Mouse (Mus musculus) intestine, embryonic 14.5 days (tissue): ENCODE measurements around the gene Cacna1s. TPM values are rescaled to one million over a fixed set of nuclear protein-coding genes. Genes with fewer than 3 reads are reported as not detected.

Source experiments
- ATAC-seq: fragments of 200-750 bp; cut with Nextera tagmentation; replicated peaks from 2 replicates; pipeline ENCODE4 v1.8.0; 2017; ENCODE audit warnings: low read depth, moderate number of reproducible peaks, moderate TSS enrichment, moderate library complexity; ENCODE audit not compliant: low FRiP score, low TSS enrichment
- DNase-seq: peaks from one replicate; pipeline ENCODE4 v3.0.0-alpha.2; 2018; ENCODE audit warnings: low spot score
- H3K27ac ChIP-seq: fragments of 300-500 bp; sonication (generic); 2 replicates; pipeline ENCODE4 v1.5.1; 2014; ENCODE audit warnings: low read depth, mild to moderate bottlenecking, control low read depth
- H3K27me3 ChIP-seq: fragments of 300-500 bp; sonication (generic); replicated peaks from 2 replicates; pipeline ENCODE4 v1.6.1; 2014; ENCODE audit warnings: low read length, control low read depth; ENCODE audit not compliant: control insufficient read depth, insufficient read depth
- H3K36me3 ChIP-seq: fragments of 300-500 bp; sonication (generic); 2 replicates; pipeline ENCODE4 v1.6.1; 2014; ENCODE audit warnings: low read length, control low read depth; ENCODE audit not compliant: control insufficient read depth, insufficient read depth
- H3K4me1 ChIP-seq: fragments of 300-500 bp; sonication (generic); replicated peaks from 2 replicates; pipeline ENCODE4 v1.6.1; 2014; ENCODE audit warnings: low read length, control low read depth, mixed read lengths; ENCODE audit not compliant: control insufficient read depth, insufficient read depth
- H3K4me2 ChIP-seq: fragments of 300-500 bp; sonication (generic); 2 replicates; pipeline ENCODE4 v1.6.1; 2014; ENCODE audit warnings: low read length
- H3K4me3 ChIP-seq: fragments of 300-500 bp; sonication (generic); 2 replicates; pipeline ENCODE4 v1.5.1; 2014; ENCODE audit warnings: low read depth, low read length, control low read depth, mixed read lengths
- H3K9ac ChIP-seq: fragments of 300-500 bp; sonication (generic); 2 replicates; pipeline ENCODE4 v1.6.1; 2014; ENCODE audit warnings: mild to moderate bottlenecking, low read length
- H3K9me3 ChIP-seq: fragments of 300-500 bp; sonication (generic); 2 replicates; pipeline ENCODE4 v1.6.1; 2016; ENCODE audit warnings: low read length, control low read depth; ENCODE audit not compliant: control insufficient read depth
- WGBS: fragments of 180-500 bp; shearing (Covaris S2); extraction: QIAGEN DNeasy Blood & Tissue Kit; methylation state at CpG from one replicate; pipeline ENCODE4 v1.1.7; 2014; 5-methylcytosine and 5-hydroxymethylcytosine counted together
- polyA plus RNA-seq: library from polyadenylated mRNA; unstranded; fragments of >200 nt; fragmentation: Nextera tagmentation; extraction: Ambion mirVana; gene quantifications from 2 replicates; pipeline ENCODE4 v1.2.1, GENCODE M21; 2014

The Cacna1s gene
- polyA plus RNA-seq, 1 experiment from 2014 or later, result 0.08 TPM

GRCm38 (mm10) chr1:136127856-136128255, 75.3 kb downstream of the Cacna1s start:
- WGBS, result 49% methylated on average over 3 of the region's 3 CpGs
- Histone ChIP-seq H3K27me3 (no peaks in the 10 kb centered on the region), H3K4me2 (no peak overlapping the region), H3K36me3 (no peaks in the 10 kb centered on the region), H3K9me3 (no peaks in the 10 kb centered on the region), H3K4me1 (peaks cover 52% of the 10 kb centered on the region), H3K4me3 (no peak overlapping the region), H3K9ac (no peak overlapping the region), H3K27ac (peak overlapping the region; percentile 66)
- DNase-seq (no peak), ATAC-seq (no peak)

- Histone ChIP-seq H3K4me2 (no peak overlapping the region), H3K9ac (no peak overlapping the region), H3K36me3 (no peaks in the 10 kb centered on the region), H3K4me1 (peaks cover 58% of the 10 kb centered on the region), H3K27ac (peak overlapping the region; percentile 66), H3K9me3 (no peaks in the 10 kb centered on the region), H3K4me3 (no peak overlapping the region), H3K27me3 (no peaks in the 10 kb centered on the region)
- no peak for ATAC-seq
- no peak for DNase-seq
- WGBS, result 25% methylated on average over 5 of the region's 5 CpGs
Measured at GRCm38 (mm10) chr1:136128416-136128815, 75.9 kb downstream of the Cacna1s start.

- DNase-seq, result no peak
- Histone ChIP-seq H3K27ac (peak overlapping the region; percentile 66), H3K9me3 (no peaks in the 10 kb centered on the region), H3K27me3 (no peaks in the 10 kb centered on the region), H3K9ac (no peak overlapping the region), H3K4me1 (peaks cover 64% of the 10 kb centered on the region), H3K36me3 (no peaks in the 10 kb centered on the region), H3K4me3 (no peak overlapping the region), H3K4me2 (no peak overlapping the region)
- ATAC-seq, result no peak
- WGBS, result 23% methylated on average over 4 of the region's 4 CpGs
Measured at GRCm38 (mm10) chr1:136128944-136129589, 76.5 kb downstream of the Cacna1s start.

GRCm38 (mm10) chr1:136130107-136130506, 77.6 kb downstream of the Cacna1s start:
- H3K4me1 ChIP-seq, result peaks cover 73% of the 10 kb centered on the region
- no peak for ATAC-seq
- no peak for DNase-seq
- no peaks in the 10 kb centered on the region for H3K9me3 ChIP-seq
- H3K36me3 ChIP-seq, result no peaks in the 10 kb centered on the region
- WGBS, result 25% methylated on average over 3 of the region's 3 CpGs
- H3K4me3 ChIP-seq, result no peak overlapping the region
- no peaks in the 10 kb centered on the region for H3K27me3 ChIP-seq
- no peak overlapping the region for H3K9ac ChIP-seq
- peak overlapping the region; percentile 53 for H3K4me2 ChIP-seq
- no peak overlapping the region; the same call in 1 of the 2 replicates for H3K27ac ChIP-seq

GRCm38 (mm10) chr1:136130951-136131558, 78.5 kb downstream of the Cacna1s start, which contains the start of gene Kif21b:
TSS of gene Kif21b (plus strand) at chr1:136131389.
- Histone ChIP-seq H3K9ac (peak within 1 kb of the TSS; percentile 70), H3K4me2 (peak within 1 kb of the TSS; percentile 53), H3K9me3 (no peaks in the 10 kb centered on the region), H3K4me3 (peak within 1 kb of the TSS; percentile 83), H3K4me1 (peaks cover 81% of the 10 kb centered on the region), H3K27ac (0 out of 2 replicates have a peak within 1 kb of the TSS, but pooled peaks have one; percentile 58), H3K36me3 (no peaks in the 10 kb centered on the region), H3K27me3 (no peaks in the 10 kb centered on the region)
- 2% methylated on average over 42 of the region's 42 CpGs for WGBS
- ATAC-seq (peak; percentile 82), DNase-seq (peak; percentile 92)

- H3K4me2 ChIP-seq, result peak overlapping the region; percentile 53
- 0 out of 2 replicates have a peak overlapping the region, but pooled peaks have one; percentile 58 for H3K27ac ChIP-seq
- no peaks in the 10 kb centered on the region for H3K27me3 ChIP-seq
- DNase-seq (peak; percentile 87), ATAC-seq (peak; percentile 28)
- peak overlapping the region; percentile 70 for H3K9ac ChIP-seq
- H3K9me3 ChIP-seq, result no peaks in the 10 kb centered on the region
- peaks cover 83% of the 10 kb centered on the region for H3K4me1 ChIP-seq
- WGBS, result under 1% methylated on average over 43 of the region's 43 CpGs
- H3K4me3 ChIP-seq, result peak overlapping the region; percentile 83
- H3K36me3 ChIP-seq, result no peaks in the 10 kb centered on the region
Measured at GRCm38 (mm10) chr1:136131603-136132291, 79.2 kb downstream of the Cacna1s start.

- Histone ChIP-seq H3K9me3 (no peaks in the 10 kb centered on the region), H3K4me2 (peak overlapping the region; percentile 53), H3K4me1 (peaks cover 85% of the 10 kb centered on the region), H3K27ac (no peak overlapping the region), H3K9ac (peak overlapping the region; percentile 70), H3K4me3 (peak overlapping the region; percentile 83), H3K36me3 (no peaks in the 10 kb centered on the region), H3K27me3 (no peaks in the 10 kb centered on the region)
- no peak for ATAC-seq
- WGBS, result 37% methylated on average over 10 of the region's 10 CpGs
- no peak for DNase-seq
Measured at GRCm38 (mm10) chr1:136132386-136133201, 80.0 kb downstream of the Cacna1s start.

- ATAC-seq, result no peak
- Histone ChIP-seq H3K36me3 (no peaks in the 10 kb centered on the region), H3K9ac (no peak overlapping the region), H3K27ac (no peak overlapping the region), H3K4me2 (peak overlapping the region; percentile 53), H3K4me1 (peaks cover 87% of the 10 kb centered on the region), H3K27me3 (no peaks in the 10 kb centered on the region), H3K9me3 (no peaks in the 10 kb centered on the region), H3K4me3 (0 out of 2 replicates have a peak overlapping the region, but pooled peaks have one; percentile 3)
- DNase-seq, result no peak
- 49% methylated on average over 13 of the region's 13 CpGs for WGBS
Measured at GRCm38 (mm10) chr1:136133570-136134240, 81.2 kb downstream of the Cacna1s start.
